Mouse (Mus musculus): ENCODE measurements around the gene Ehd2. TPM values are rescaled to one million over a fixed set of nuclear protein-coding genes. Genes with fewer than 3 reads are reported as not detected.
A peak's percentile ranks its signal among the peaks of the same experiment; 100 is the strongest.

Ehd2 gene
- polyA plus RNA-seq, 1 experiment = 232 TPM

DNA sequence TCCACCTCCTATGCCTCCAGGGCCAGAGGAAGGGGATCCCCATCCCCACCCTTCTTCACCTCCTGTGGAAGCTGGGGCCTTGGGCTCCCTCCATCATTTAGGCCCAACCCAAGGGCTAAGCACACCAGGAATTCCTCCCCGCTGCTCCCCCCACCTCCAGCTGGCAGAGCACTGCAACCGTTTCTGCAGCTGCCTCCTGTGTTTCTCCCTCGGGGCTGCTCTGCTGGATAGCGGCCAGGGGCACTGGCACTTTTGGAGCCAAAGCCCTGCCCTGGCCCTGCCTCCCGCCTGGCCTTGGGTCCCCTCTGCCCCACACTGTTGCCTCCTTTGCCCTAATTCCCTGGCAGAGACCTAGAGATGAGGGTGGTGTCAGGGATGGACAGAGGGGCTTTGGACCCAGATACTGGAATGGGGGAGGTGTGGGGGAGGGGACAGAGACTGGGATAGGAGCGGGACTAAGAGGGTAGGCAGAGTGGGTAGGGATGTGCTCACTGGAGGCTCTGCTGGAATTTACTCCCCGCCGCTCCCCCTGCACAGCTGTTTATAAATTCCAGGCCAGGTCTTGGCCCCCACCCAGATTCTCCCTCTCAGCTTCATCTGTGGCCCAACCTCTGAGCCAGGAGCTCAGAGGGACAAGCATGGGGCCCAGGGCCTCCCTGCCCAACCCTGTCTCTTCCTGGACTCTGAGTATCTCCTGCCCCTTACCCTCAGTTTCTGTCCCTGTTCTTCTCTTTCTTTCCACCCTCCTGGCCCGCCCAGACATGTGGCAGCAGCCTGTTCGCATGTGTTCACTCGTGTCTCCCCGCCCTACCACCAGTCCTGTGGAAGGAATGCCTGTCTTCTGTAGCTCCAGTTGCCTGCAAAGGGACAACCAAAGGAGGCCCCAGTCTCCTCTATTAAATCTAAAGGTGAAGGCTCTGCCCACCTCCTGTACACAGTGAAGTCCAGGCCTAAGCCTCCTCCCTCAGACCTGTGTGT is 4.8 kb downstream of the Ehd2 start:
- TF ChIP-seq POLR2A (IDR thresholded peaks at IDR 0.05; ENCODE audit: borderline replicate concordance, extremely low read depth, low read depth, low read length) = peak; percentile 14; the same call in 1 of the 2 replicates
- no peak for TF ChIP-seq CTCF (IDR thresholded peaks at IDR 0.05; ENCODE audit: insufficient read depth, low read length)
- DNase-seq = peak; percentile 79
- Histone ChIP-seq H3K4me3 (replicated peaks; ENCODE audit: extremely low read depth, low read depth, low read length) (no peak overlapping the region), H3K4me1 (ENCODE audit: control insufficient read depth, insufficient read depth, low read length) (peaks cover 50% of the 10 kb centered on the region)
- WGBS = 16% methylated on average over 12 of the region's 12 CpGs

DNA sequence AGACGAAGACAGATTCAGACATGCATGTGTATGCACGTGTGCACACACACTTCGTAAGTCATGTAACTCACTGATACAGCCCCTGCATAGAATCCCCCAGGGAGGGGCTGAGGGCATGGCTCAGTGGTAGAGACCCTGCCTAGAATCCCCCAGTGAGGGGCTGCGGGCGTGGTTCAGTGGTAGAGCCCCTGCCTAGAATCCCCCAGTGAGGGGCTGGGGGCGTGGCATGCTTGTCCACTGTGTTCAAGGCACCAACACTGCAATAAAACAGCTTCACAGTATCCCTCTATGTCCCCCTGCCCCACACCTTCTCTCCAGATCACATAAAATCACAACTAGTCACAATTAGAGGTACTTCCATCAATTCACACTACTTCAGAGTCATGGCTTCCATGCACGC is 5.6 kb downstream of the Ehd2 start:
- Histone ChIP-seq H3K4me1 (ENCODE audit: control insufficient read depth, insufficient read depth, low read length) (peaks cover 53% of the 10 kb centered on the region), H3K4me3 (replicated peaks; ENCODE audit: extremely low read depth, low read depth, low read length) (no peak overlapping the region)
- no peak for TF ChIP-seq POLR2A (IDR thresholded peaks at IDR 0.05; ENCODE audit: borderline replicate concordance, extremely low read depth, low read depth, low read length)
- DNase-seq = no peak
- WGBS = 65% methylated on average over 7 of the region's 7 CpGs

DNA sequence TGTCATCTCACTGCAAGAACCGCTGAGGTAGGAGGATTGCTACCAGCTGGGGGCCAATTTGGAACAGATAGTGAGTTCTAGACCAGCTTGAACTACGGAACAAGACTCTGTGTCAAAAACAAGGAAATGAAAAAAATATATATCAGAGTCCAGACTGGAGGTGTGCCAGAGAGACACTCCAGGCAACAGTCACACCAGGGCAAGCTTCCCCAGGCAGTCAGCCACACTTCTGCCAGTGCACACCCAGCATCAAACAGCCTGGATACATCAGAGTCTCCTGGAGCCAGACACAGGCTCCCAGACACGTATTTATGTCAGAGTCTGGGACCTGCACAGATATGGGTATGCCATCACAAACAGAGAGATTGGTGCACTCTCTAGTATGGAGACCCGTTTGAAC is 6.1 kb downstream of the Ehd2 start:
- DNase-seq = no peak
- WGBS = 32% methylated on average over 4 of the region's 4 CpGs
- Histone ChIP-seq H3K4me3 (replicated peaks; ENCODE audit: extremely low read depth, low read depth, low read length) (no peak overlapping the region), H3K4me1 (ENCODE audit: control insufficient read depth, insufficient read depth, low read length) (peaks cover 58% of the 10 kb centered on the region)
- TF ChIP-seq CTCF (IDR thresholded peaks at IDR 0.05; ENCODE audit: insufficient read depth, low read length) = no peak
- TF ChIP-seq POLR2A (IDR thresholded peaks at IDR 0.05; ENCODE audit: borderline replicate concordance, extremely low read depth, low read depth, low read length) = no peak

DNA sequence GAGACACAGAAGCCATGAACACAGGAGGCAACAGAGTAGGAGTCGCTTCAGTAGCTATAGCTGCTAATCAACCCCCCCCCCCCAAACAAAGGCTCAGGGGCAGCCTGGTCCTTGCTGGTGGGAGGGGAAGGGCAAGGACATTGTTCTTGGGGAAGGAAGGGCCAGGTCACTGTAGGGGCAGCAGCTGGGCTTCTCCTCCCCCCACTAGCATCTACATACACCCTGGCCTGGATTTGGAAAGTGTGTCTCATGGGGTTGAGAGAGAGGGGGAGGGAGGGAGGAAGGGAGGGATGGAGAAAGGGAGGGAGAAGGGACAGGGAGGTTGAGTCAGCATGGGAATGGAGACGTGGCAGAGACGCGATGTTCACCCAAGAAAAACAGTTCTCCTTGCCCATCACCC is 6.7 kb downstream of the Ehd2 start:
- Histone ChIP-seq H3K4me3 (replicated peaks; ENCODE audit: extremely low read depth, low read depth, low read length) (no peak overlapping the region), H3K4me1 (ENCODE audit: control insufficient read depth, insufficient read depth, low read length) (peaks cover 55% of the 10 kb centered on the region)
- TF ChIP-seq POLR2A (IDR thresholded peaks at IDR 0.05; ENCODE audit: borderline replicate concordance, extremely low read depth, low read depth, low read length) (no peak), CTCF (IDR thresholded peaks at IDR 0.05; ENCODE audit: insufficient read depth, low read length) (no peak)
- no peak for DNase-seq
- 22% methylated on average over 4 of the region's 4 CpGs for WGBS

DNA sequence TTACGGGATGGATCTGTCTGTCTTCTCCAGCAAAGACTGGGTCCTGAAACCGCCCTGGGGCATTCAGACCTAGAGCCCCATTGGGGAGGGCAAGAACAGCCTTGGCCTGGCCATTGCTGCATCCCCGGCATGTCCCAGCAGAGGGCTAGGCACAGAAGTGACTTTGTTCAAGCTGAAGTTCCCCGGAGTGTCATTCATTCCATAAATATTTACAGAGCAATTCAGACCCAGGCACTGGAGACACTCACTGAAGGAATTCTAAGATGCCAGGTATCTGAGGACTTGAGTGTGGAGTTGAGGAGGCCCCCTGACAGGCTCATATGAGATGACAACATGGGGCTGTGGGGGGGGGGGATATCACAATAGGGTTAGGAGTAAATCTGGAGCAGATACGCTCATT is 11.2 kb downstream of the Ehd2 start:
- 30% methylated on average over 5 of the region's 5 CpGs for WGBS
- no peak for TF ChIP-seq POLR2A (IDR thresholded peaks at IDR 0.05; ENCODE audit: borderline replicate concordance, extremely low read depth, low read depth, low read length)
- TF ChIP-seq CTCF (IDR thresholded peaks at IDR 0.05; ENCODE audit: insufficient read depth, low read length) = peak; percentile 49
- H3K4me1 ChIP-seq (ENCODE audit: control insufficient read depth, insufficient read depth, low read length) = peaks cover 15% of the 10 kb centered on the region
- H3K4me3 ChIP-seq (replicated peaks; ENCODE audit: extremely low read depth, low read depth, low read length) = no peak overlapping the region
- no peak for DNase-seq

DNA sequence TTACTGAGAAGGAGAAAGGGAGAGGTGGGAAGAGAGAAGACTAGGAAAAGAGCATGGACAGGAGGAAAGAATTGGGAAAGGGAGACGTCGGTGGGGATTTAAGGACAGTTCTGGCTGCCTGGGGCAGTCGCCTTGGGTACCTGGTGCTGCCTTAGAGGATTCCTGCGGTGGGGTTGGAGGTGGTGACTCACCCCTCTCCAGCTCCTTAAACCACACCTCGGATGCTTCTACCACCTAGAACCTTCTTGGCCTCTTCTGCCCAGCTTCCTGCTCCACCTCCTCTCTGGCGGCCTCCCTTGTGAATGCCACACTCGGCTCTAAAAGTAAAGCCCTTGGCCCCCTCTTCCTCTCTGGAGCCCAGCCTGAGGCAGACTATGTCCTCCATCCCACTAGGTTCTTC is 11.9 kb downstream of the Ehd2 start:
- H3K4me3 ChIP-seq (replicated peaks; ENCODE audit: extremely low read depth, low read depth, low read length) = no peak overlapping the region
- H3K4me1 ChIP-seq (ENCODE audit: control insufficient read depth, insufficient read depth, low read length) = peaks cover 8% of the 10 kb centered on the region
- WGBS = 19% methylated on average over 7 of the region's 7 CpGs
- 0 out of 2 replicates have a peak, but pooled peaks have one; percentile 15 for TF ChIP-seq POLR2A (IDR thresholded peaks at IDR 0.05; ENCODE audit: borderline replicate concordance, extremely low read depth, low read depth, low read length)
- no peak for TF ChIP-seq CTCF (IDR thresholded peaks at IDR 0.05; ENCODE audit: insufficient read depth, low read length)
- peak; percentile 69 for DNase-seq

DNA sequence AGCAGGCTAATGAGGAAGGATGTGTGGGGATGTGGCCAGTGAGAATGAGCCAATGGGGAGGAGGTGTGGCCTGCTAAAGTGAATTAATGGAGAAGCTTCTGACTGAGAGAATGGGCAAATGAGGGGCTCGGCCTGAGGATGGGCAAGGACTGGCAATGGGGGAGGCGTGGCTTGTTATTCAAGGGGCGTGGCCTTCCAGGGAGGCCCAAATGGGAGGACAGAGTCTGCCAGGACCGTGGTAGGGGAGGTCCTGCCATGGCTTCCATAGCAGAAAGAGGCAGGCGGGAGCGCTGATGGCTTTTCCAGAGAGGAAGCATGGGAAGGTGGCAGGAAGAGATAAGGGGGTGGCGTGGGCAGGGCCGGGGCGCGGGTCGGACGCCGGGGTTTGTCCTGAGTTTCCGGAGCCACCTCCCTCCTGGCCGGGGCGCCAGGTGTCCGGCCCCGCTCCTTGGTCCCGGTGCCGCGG is 12.4 kb downstream of the Ehd2 start:
- WGBS = 13% methylated on average over 21 of the region's 21 CpGs
- no peak overlapping the region for H3K4me3 ChIP-seq (replicated peaks; ENCODE audit: extremely low read depth, low read depth, low read length)
- no peak for TF ChIP-seq CTCF (IDR thresholded peaks at IDR 0.05; ENCODE audit: insufficient read depth, low read length)
- TF ChIP-seq POLR2A (IDR thresholded peaks at IDR 0.05; ENCODE audit: borderline replicate concordance, extremely low read depth, low read depth, low read length) = peak; percentile 37; the same call in 1 of the 2 replicates
- peak; percentile 72 for DNase-seq
- H3K4me1 ChIP-seq (ENCODE audit: control insufficient read depth, insufficient read depth, low read length) = peaks cover 8% of the 10 kb centered on the region

DNA sequence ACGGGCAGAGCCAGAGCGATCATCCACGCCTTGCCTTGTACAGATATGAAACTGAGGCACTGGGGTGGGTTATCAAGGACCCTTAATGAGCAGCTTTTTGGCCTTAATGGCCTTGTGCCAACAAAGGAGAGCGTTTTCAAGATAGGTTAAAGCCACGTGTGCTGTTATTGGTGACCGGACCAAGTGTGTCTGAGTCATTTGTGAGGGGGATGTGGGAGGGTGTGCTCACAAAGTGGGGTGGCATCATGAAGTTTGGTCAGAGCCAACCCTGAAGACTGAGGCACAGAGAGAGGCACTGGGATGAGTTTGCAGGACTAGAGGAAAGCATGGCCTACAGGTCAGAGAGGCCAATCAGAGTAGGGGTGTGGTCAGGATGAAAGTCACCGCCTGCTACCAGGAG is 12.9 kb downstream of the Ehd2 start:
- WGBS = 60% methylated on average over 7 of the region's 7 CpGs
- DNase-seq = no peak
- TF ChIP-seq CTCF (IDR thresholded peaks at IDR 0.05; ENCODE audit: insufficient read depth, low read length) (no peak), POLR2A (IDR thresholded peaks at IDR 0.05; ENCODE audit: borderline replicate concordance, extremely low read depth, low read depth, low read length) (no peak)
- peaks cover 8% of the 10 kb centered on the region for H3K4me1 ChIP-seq (ENCODE audit: control insufficient read depth, insufficient read depth, low read length)
- no peak overlapping the region for H3K4me3 ChIP-seq (replicated peaks; ENCODE audit: extremely low read depth, low read depth, low read length)

DNA sequence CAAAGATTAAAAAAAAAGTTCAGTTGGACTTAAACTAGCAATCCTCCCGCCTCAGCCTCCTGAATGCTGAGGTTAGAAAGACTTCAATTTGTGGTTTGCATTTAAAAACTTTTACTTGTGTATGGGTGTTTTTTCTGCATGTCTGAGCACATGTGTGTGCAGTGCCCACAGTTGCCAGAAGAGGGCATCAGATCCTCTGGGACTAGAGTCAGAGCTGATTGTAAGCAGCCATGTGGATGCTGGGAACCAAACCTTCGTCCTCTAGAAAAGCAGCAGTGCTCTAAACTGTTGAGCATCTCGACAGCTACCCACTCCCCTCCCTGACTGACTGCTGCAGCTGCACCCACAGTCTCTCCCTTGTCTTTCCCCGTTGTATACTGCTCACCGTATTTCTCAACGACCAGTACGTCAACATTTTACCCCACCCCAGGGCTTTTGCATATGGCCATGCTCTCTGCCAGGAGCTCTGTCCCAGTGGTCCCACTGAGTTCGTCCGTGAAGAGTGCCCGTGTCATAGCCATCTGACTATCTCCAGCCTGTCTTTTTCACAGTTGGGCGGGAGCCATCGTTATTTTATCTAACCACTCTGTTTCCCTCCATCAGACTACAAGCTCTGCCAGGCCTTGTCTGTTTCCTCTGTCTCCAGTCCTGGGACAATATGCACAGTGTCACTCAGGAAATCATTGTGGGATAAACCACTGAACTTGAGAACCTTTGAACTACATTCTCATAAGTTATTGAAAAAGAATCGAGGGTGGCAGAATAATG is 13.9 kb downstream of the Ehd2 start:
- TF ChIP-seq CTCF (IDR thresholded peaks at IDR 0.05; ENCODE audit: insufficient read depth, low read length) (peak; percentile 57), POLR2A (IDR thresholded peaks at IDR 0.05; ENCODE audit: borderline replicate concordance, extremely low read depth, low read depth, low read length) (no peak)
- no peak for DNase-seq
- Histone ChIP-seq H3K4me1 (ENCODE audit: control insufficient read depth, insufficient read depth, low read length) (peaks cover 9% of the 10 kb centered on the region), H3K4me3 (replicated peaks; ENCODE audit: extremely low read depth, low read depth, low read length) (no peak overlapping the region)
- 67% methylated on average over 13 of the region's 13 CpGs for WGBS
